Mouse (Mus musculus) bone marrow, adult 2 months (tissue): Measurements from ENCODE around the gene Kcnk13.

Experiments used
- CTCF ChIP-seq: fragments of 200-500 bp; IDR thresholded peaks from 2 replicates; pipeline ENCODE4 v1.5.1; 2011; ENCODE audit warnings: low read length, control low read depth; ENCODE audit not compliant: control insufficient read depth, insufficient read depth
- POLR2A ChIP-seq: fragments of 200-500 bp; IDR thresholded peaks from 2 replicates; pipeline ENCODE4 v1.6.1; 2011; ENCODE audit warnings: low read depth, mild to moderate bottlenecking, control low read depth, low read length, borderline replicate concordance; ENCODE audit not compliant: control insufficient read depth

GRCm38 (mm10) chr12:100104530-100104929 lies 140.2 kb downstream of the Kcnk13 start:
- TF ChIP-seq CTCF (no peak), POLR2A (no peak)
